Mouse (Mus musculus): ENCODE data around the gene Cyp2d10. TPM values are rescaled to one million over a fixed set of nuclear protein-coding genes. Genes with fewer than 3 reads are reported as not detected.
"Not testable (repeated sequence)": the region's sequence is repeated elsewhere in the genome, so short reads cannot be mapped to it uniquely, and the experiment has no call there.

Cyp2d10 gene
- polyA plus RNA-seq, 1 experiment, result not detected

DNA sequence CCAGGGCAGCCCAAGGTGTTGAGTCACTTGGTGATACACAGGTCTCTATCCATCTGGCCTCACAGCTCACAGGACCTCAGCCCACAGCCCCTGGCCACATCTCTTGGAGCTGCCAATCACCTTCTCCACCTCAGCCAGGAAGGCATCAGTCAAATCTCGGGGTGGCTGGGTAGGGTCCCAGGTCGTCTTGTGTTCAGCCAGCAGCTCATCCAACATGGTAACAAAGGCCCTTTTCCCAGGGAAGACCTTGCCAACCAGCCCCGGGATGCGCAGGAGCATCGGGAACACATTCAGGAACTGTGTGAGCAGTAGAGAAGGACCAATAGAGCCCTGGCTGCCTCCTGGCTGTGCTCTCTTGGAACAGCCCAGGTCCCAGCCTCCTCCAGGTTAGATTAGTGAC lies 34.0 kb downstream of the Cyp2d10 start:
- Histone ChIP-seq H3K79me2 (ENCODE audit: control insufficient read depth, insufficient read depth) (no peaks in the 10 kb centered on the region), H3K27me3 (ENCODE audit: control insufficient read depth, insufficient read depth, insufficient read length) (peaks cover 13% of the 10 kb centered on the region), H3K36me3 (ENCODE audit: control insufficient read depth, insufficient read depth) (no peaks in the 10 kb centered on the region), H3K4me3 (ENCODE audit: insufficient read depth, poor library complexity, severe bottlenecking) (no peak overlapping the region), H3K79me3 (ENCODE audit: low read depth) (no peaks in the 10 kb centered on the region), H3ac (ENCODE audit: control insufficient read depth, insufficient read length, low read depth) (no peak overlapping the region)
- TF ChIP-seq USF1 (IDR thresholded peaks at IDR 0.05; ENCODE audit: low read depth) (no peak), MYOG (IDR thresholded peaks at IDR 0.05; ENCODE audit: control insufficient read depth, extremely low read depth, insufficient read length) (no peak), CEBPB (IDR thresholded peaks at IDR 0.05; ENCODE audit: low read depth) (no peak)

DNA sequence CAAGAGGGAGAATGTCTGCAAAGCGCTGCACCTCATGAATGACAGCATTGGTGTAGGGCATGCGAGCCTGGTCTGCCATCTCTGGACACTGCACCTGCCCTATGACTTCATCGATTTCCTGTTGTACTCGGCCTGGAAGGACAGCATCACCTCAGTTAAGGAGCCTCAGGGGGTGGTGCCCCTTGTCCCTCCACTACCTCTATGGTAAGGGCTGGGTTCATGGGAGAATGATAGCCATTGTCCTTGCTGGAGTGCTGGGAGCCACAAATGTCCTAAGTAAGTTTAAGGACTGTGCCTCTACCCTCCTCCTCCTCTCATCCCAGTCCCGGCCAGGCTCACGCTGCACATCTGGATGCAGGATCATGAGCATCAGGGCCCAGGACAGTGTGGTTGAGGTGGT lies 34.5 kb downstream of the Cyp2d10 start:
- Histone ChIP-seq H3K36me3 (ENCODE audit: control insufficient read depth, insufficient read depth) (no peaks in the 10 kb centered on the region), H3ac (ENCODE audit: control insufficient read depth, insufficient read length, low read depth) (no peak overlapping the region), H3K4me3 (ENCODE audit: insufficient read depth, poor library complexity, severe bottlenecking) (no peak overlapping the region), H3K27me3 (ENCODE audit: control insufficient read depth, insufficient read depth, insufficient read length) (peaks cover 13% of the 10 kb centered on the region), H3K79me2 (ENCODE audit: control insufficient read depth, insufficient read depth) (no peaks in the 10 kb centered on the region), H3K79me3 (ENCODE audit: low read depth) (no peaks in the 10 kb centered on the region)
- TF ChIP-seq MYOG (IDR thresholded peaks at IDR 0.05; ENCODE audit: control insufficient read depth, extremely low read depth, insufficient read length), result no peak
- no peak for TF ChIP-seq FOSL1 (IDR thresholded peaks at IDR 0.05; ENCODE audit: insufficient read depth, low read length, poor library complexity, severe bottlenecking)
- TF ChIP-seq MYOD1 (IDR thresholded peaks at IDR 0.05; ENCODE audit: control insufficient read depth, insufficient read length, low read depth), result no peak
- TF ChIP-seq MAX (IDR thresholded peaks at IDR 0.05), result no peak
- TF ChIP-seq CTCF (IDR thresholded peaks at IDR 0.05; ENCODE audit: control insufficient read depth, insufficient read depth, insufficient read length), result no peak
- TF ChIP-seq CEBPB (IDR thresholded peaks at IDR 0.05; ENCODE audit: low read depth), result no peak
- TF ChIP-seq USF1 (IDR thresholded peaks at IDR 0.05; ENCODE audit: low read depth), result no peak

DNA sequence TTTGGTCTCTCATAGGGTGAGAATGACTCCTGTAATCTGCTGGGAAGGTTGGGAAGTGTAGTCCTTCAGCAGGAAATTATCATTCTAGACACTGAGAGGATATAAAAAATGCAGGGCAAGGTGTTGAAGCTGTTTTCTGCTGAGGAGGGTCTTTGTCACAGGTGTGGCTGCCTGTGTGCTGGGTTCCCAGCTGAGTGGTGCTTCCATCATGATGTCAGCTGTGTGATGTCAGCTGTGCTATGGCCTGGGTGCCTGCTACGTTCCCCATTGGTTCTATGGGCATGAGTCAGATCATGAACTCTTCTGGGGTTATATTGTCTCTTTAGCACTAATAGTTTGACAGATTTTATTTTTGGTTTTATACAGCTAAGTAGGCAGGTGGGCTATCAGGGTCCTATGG lies 38.1 kb downstream of the Cyp2d10 start:
- H3K79me3 ChIP-seq (ENCODE audit: low read depth), result no peaks in the 10 kb centered on the region
- no peak overlapping the region for H3ac ChIP-seq (ENCODE audit: control insufficient read depth, insufficient read length, low read depth)
- H3K27me3 ChIP-seq (ENCODE audit: control insufficient read depth, insufficient read depth, insufficient read length), result peaks cover 13% of the 10 kb centered on the region
- no peaks in the 10 kb centered on the region for H3K36me3 ChIP-seq (ENCODE audit: control insufficient read depth, insufficient read depth)
- TF ChIP-seq USF1 (IDR thresholded peaks at IDR 0.05; ENCODE audit: low read depth) (no peak), CTCF (IDR thresholded peaks at IDR 0.05; ENCODE audit: control insufficient read depth, insufficient read depth, insufficient read length) (no peak), MYOD1 (IDR thresholded peaks at IDR 0.05; ENCODE audit: control insufficient read depth, insufficient read length, low read depth) (no peak), MYOG (IDR thresholded peaks at IDR 0.05; ENCODE audit: control insufficient read depth, extremely low read depth, insufficient read length) (no peak), FOSL1 (IDR thresholded peaks at IDR 0.05; ENCODE audit: insufficient read depth, low read length, poor library complexity, severe bottlenecking) (no peak), CEBPB (IDR thresholded peaks at IDR 0.05; ENCODE audit: low read depth) (no peak), MAX (IDR thresholded peaks at IDR 0.05) (no peak)
- no peaks in the 10 kb centered on the region for H3K79me2 ChIP-seq (ENCODE audit: control insufficient read depth, insufficient read depth)
- H3K4me3 ChIP-seq (ENCODE audit: insufficient read depth, poor library complexity, severe bottlenecking), result no peak overlapping the region

DNA sequence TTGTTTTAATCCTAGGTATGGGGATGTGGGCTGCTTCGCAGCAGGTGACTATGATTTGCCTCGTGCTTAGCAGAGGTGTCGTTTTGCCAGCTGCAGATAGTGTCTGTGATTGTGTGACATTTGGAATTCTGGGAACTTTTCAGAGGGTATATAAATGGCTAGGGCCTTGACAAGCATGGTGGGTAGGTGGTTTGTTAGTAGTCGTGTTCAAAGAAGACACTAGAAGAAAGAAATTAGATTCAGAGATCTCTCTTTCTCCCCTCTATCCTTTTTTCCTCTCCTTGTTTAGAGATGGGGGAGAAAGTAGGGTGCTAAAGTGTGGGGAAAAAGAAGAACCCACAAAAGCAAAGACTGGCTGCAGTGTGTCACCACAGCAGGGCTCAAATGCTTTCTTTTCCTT lies 38.8 kb downstream of the Cyp2d10 start:
- H3K79me2 ChIP-seq (ENCODE audit: control insufficient read depth, insufficient read depth), result no peaks in the 10 kb centered on the region
- H3K36me3 ChIP-seq (ENCODE audit: control insufficient read depth, insufficient read depth), result no peaks in the 10 kb centered on the region

DNA sequence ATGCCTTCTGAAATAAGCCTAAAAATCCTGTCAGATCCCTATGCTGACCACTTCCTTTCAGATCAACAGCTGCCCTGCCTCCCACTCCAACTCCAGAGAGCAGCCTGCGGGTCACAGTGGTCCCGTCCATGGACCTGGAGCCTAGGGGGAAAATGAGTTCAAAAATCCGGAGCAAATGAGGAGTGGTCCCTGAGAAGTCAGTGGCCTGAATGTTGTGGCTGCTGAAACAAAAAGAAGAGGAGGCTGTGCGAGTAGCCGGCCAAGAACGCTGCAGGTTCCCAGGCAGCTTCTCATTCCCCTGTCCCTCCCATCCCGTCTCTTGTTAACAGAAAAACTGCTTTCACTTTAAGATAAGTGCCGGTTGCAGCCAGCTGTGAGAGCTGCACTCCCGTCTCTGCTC lies 42.4 kb downstream of the Cyp2d10 start:
- H3K27me3 ChIP-seq (ENCODE audit: control insufficient read depth, insufficient read depth, insufficient read length); H3K79me2 ChIP-seq (ENCODE audit: control insufficient read depth, insufficient read depth); H3K36me3 ChIP-seq (ENCODE audit: control insufficient read depth, insufficient read depth); H3K79me3 ChIP-seq (ENCODE audit: low read depth); H3K4me3 ChIP-seq (ENCODE audit: insufficient read depth, poor library complexity, severe bottlenecking); H3ac ChIP-seq (ENCODE audit: control insufficient read depth, insufficient read length, low read depth): not testable (repeated sequence)

More for the DNA sequence above, 38.8 kb downstream of the Cyp2d10 start:
- H3K4me3 ChIP-seq (ENCODE audit: insufficient read depth, poor library complexity, severe bottlenecking), result no peak overlapping the region
- no peak overlapping the region for H3ac ChIP-seq (ENCODE audit: control insufficient read depth, insufficient read length, low read depth)
- peaks cover 13% of the 10 kb centered on the region for H3K27me3 ChIP-seq (ENCODE audit: control insufficient read depth, insufficient read depth, insufficient read length)
- TF ChIP-seq CTCF (IDR thresholded peaks at IDR 0.05; ENCODE audit: control insufficient read depth, insufficient read depth, insufficient read length) (no peak), USF1 (IDR thresholded peaks at IDR 0.05; ENCODE audit: low read depth) (no peak), MAX (IDR thresholded peaks at IDR 0.05) (no peak), MYOG (IDR thresholded peaks at IDR 0.05; ENCODE audit: control insufficient read depth, extremely low read depth, insufficient read length) (no peak), CEBPB (IDR thresholded peaks at IDR 0.05; ENCODE audit: low read depth) (no peak), MYOD1 (IDR thresholded peaks at IDR 0.05; ENCODE audit: control insufficient read depth, insufficient read length, low read depth) (no peak), FOSL1 (IDR thresholded peaks at IDR 0.05; ENCODE audit: insufficient read depth, low read length, poor library complexity, severe bottlenecking) (no peak)
- no peaks in the 10 kb centered on the region for H3K79me3 ChIP-seq (ENCODE audit: low read depth)

DNA sequence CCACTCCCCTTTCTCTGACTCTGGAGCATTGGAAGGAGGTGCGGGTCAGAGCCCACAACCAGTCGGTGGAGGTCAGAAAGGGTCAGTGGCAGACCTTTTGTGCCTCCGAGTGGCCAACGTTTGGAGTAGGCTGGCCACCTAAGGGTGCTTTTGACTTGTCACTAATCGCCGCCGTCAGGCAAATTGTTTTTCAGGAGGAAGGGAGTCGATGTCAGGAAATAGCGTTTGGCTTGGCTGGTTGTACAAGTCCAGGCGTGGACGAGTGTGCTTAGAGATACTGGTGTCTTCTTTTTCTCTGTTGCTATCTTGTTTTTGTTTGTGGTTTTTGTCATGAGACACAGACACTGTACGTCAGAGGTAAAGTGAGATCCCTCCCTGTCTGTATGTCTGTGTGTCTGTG lies 43.2 kb downstream of the Cyp2d10 start:
- H3K27me3 ChIP-seq (ENCODE audit: control insufficient read depth, insufficient read depth, insufficient read length); H3K79me3 ChIP-seq (ENCODE audit: low read depth); H3ac ChIP-seq (ENCODE audit: control insufficient read depth, insufficient read length, low read depth); H3K36me3 ChIP-seq (ENCODE audit: control insufficient read depth, insufficient read depth); H3K4me3 ChIP-seq (ENCODE audit: insufficient read depth, poor library complexity, severe bottlenecking); H3K79me2 ChIP-seq (ENCODE audit: control insufficient read depth, insufficient read depth): not testable (repeated sequence)

DNA sequence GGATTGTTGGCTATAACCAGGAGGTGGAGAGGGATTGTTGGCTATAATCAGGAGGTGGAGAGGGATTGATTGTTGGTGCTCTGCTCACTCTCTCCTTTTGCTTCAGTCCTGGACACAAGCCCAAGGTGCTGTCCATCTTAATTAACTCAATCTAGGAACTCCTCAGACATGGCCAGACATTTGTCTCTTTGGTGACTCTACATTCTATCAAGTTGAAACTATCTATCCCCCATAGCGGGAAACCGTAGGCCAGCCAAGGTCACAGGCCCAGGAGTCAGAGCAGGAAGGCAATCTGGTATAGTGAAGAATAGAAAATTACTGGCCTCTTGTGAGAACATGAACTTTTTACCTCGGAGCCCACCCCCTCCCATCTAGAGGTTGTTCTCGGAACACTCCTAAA lies 44.8 kb downstream of the Cyp2d10 start:
- TF ChIP-seq MYOD1 (IDR thresholded peaks at IDR 0.05; ENCODE audit: control insufficient read depth, insufficient read length, low read depth) (no peak), USF1 (IDR thresholded peaks at IDR 0.05; ENCODE audit: low read depth) (no peak), MYOG (IDR thresholded peaks at IDR 0.05; ENCODE audit: control insufficient read depth, extremely low read depth, insufficient read length) (no peak)
- Histone ChIP-seq H3K4me3 (ENCODE audit: insufficient read depth, poor library complexity, severe bottlenecking) (no peak overlapping the region), H3K27me3 (ENCODE audit: control insufficient read depth, insufficient read depth, insufficient read length) (no peaks in the 10 kb centered on the region), H3K79me2 (ENCODE audit: control insufficient read depth, insufficient read depth) (no peaks in the 10 kb centered on the region), H3K79me3 (ENCODE audit: low read depth) (no peaks in the 10 kb centered on the region), H3K36me3 (ENCODE audit: control insufficient read depth, insufficient read depth) (no peaks in the 10 kb centered on the region), H3ac (ENCODE audit: control insufficient read depth, insufficient read length, low read depth) (no peak overlapping the region)
